ENCODE assay signal across 8 mouse cellular contexts in genomic region chrX:20364391-20365365, GRCm38 (mm10). TPM values are rescaled to one million over a fixed set of nuclear protein-coding genes. Genes with fewer than 3 reads are reported as not detected.
A peak's percentile ranks its signal among the peaks of the same experiment; 100 is the strongest.
DNase-seq lines count a peak whose midpoint lies in the region; ATAC-seq and TF ChIP-seq lines count a peak whose summit lies in the region.

Gene Rp2, plus strand, starts transcription at chrX:20364481.

- ATAC-seq in activated CD4-positive, CD25-positive, alpha-beta regulatory T cell, adult 4 months = peak; percentile 99
- peak; percentile 98 for ATAC-seq in megakaryocyte progenitor cell, adult 5-6 weeks (replicated peaks; ENCODE audit: poor library complexity)

- no peak for TF ChIP-seq CTCF in cortical plate, adult 2 months (IDR thresholded peaks at IDR 0.05; ENCODE audit: extremely low read depth, insufficient read depth, low read length)

- DNase-seq in gastrocnemius, adult 8-10 months (ENCODE audit: low spot score in 2 of 2) = peak; percentile 41 to 62
- DNase-seq in induced T-regulatory cell, adult 2 months (ENCODE audit: low read depth) = peak; percentile 88
- DNase-seq in left cerebral cortex, adult 9 months (ENCODE audit: low spot score in 2 of 2) = peak; percentile 70 to 79
- peak; percentile 64 for DNase-seq in right cerebral cortex, postnatal 14 days
- peak; percentile 53 to 77 for DNase-seq in urinary bladder, postnatal 36 days (ENCODE audit: low spot score in 2 of 2)

- TF ChIP-seq POLR2A in cortical plate, adult 2 months (IDR thresholded peaks at IDR 0.05; ENCODE audit: extremely low read depth, insufficient read depth, low read length) = peak; percentile 55; the same call in 1 of the 2 replicates

- H3K27ac ChIP-seq in cortical plate, adult 2 months (ENCODE audit: insufficient read depth, low read length) = no peak within 1 kb of the TSS

- H3K4me1 ChIP-seq in cortical plate, adult 2 months (ENCODE audit: control insufficient read depth, insufficient read depth, low read length) = no peaks in the 10 kb centered on the region

- H3K4me3 ChIP-seq in cortical plate, adult 2 months (ENCODE audit: insufficient read depth, low read length) = peak within 1 kb of the TSS; percentile 66

RNA-seq across cellular contexts. Expression of gene Rp2, which starts in this region (rescaled TPM):
- 10 to 100 TPM; 11.0 to 12.5 TPM for polyA plus RNA-seq in activated CD4-positive, CD25-positive, alpha-beta regulatory T cell, adult 4 months (2017; shearing (Covaris generic))
- 8.2 and 8.4 TPM in 2 replicates for polyA plus RNA-seq in cortical plate, adult 2 months (2012; rRNA removed)
- total RNA-seq in gastrocnemius, adult 8-10 months (2022) = 1 to 10 TPM; 4.0 to 6.8 (median 5.3) TPM
- 43.8 and 48.7 TPM in 2 replicates for total RNA-seq in megakaryocyte progenitor cell, adult 5-6 weeks (2015)
- total RNA-seq in megakaryocyte progenitor cell, adult 5-6 weeks (2017) = 36.5 and 47.4 TPM in 2 replicates

Comparison
In these comparisons a context has a peak if more than half of its experiments do, and no peak if none do; other contexts are left out.
1. RNA of gene Rp2 (total RNA-seq): 36.5 to 48.7 TPM in megakaryocyte progenitor cell, adult 5-6 weeks; 4.0 to 6.8 TPM in gastrocnemius, adult 8-10 months; every median in the first group is over 4 times any median in the second.
2. Peak in every context shown above with its lines, with median percentiles within 50 percentile points of each other: DNase-seq.